Mouse (Mus musculus) cortical plate, adult 2 months (tissue): Measurements from ENCODE around the gene Timd2. TPM values are rescaled to one million over a fixed set of nuclear protein-coding genes. Genes with fewer than 3 reads are reported as not detected.
"Not testable (repeated sequence)": the region's sequence is repeated elsewhere in the genome, so short reads cannot be mapped to it uniquely, and the experiment has no call there.

Source experiments
- H3K27ac ChIP-seq: fragments of 200-500 bp; 2 replicates; pipeline ENCODE4 v1.5.1; 2012; ENCODE audit warnings: low read length, control low read depth, inconsistent platforms; ENCODE audit not compliant: insufficient read depth
- H3K4me1 ChIP-seq: fragments of 200-500 bp; 2 replicates; pipeline ENCODE4 v1.6.1; 2011; ENCODE audit warnings: low read length; ENCODE audit not compliant: control insufficient read depth, insufficient read depth
- H3K4me3 ChIP-seq: fragments of 200-500 bp; 2 replicates; pipeline ENCODE4 v1.5.1; 2011; ENCODE audit warnings: mild to moderate bottlenecking, low read length, control low read depth; ENCODE audit not compliant: insufficient read depth
- CTCF ChIP-seq: fragments of 200-500 bp; IDR thresholded peaks from 2 replicates; pipeline ENCODE4 v1.5.1; 2011; ENCODE audit warnings: mild to moderate bottlenecking, control low read depth, low read length; ENCODE audit not compliant: insufficient read depth; ENCODE audit errors: extremely low read depth
- POLR2A ChIP-seq: fragments of 200-500 bp; IDR thresholded peaks from 2 replicates; pipeline ENCODE4 v1.6.1; 2011; ENCODE audit warnings: mild to moderate bottlenecking, low read length, control low read depth; ENCODE audit not compliant: insufficient read depth; ENCODE audit errors: extremely low read depth
- polyA plus RNA-seq: library from polyadenylated mRNA; depleted of rRNA; stranded (reverse); fragments of >200 nt; gene quantifications from 2 replicates; pipeline ENCODE4 v1.2.3, GENCODE M21; 2012

Gene Timd2
- polyA plus RNA-seq, 1 experiment, result not detected

DNA sequence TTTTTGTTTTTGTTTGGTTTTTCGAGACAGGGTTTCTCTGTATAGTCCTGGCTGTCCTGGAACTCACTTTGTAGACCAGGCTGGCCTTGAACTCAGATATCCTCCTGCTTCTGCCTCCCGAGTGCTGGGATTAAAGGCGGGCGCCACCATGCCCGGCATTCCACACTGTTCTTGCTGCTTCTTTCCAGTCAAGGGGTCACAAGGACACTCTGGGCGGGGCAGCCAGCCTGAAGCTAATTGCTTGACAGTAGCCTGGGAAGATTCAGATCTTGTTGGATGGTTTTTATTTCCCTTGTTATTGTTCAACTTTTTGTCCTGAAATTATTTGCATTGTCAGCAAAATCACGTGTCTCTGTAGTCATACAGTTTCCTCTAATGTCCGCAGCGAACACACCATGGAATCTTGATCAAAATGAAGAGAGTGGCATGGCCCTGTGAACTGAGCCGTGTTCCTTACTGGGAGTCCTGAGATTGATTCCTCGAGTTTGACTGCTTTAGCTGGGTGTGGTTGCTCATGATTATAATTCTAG is 24.7 kb upstream of the Timd2 start:
- Histone ChIP-seq H3K4me1 (no peaks in the 10 kb centered on the region), H3K4me3 (no peak overlapping the region), H3K27ac (no peak overlapping the region)
- TF ChIP-seq CTCF, result no peak
- TF ChIP-seq POLR2A, result no peak

- Histone ChIP-seq H3K4me1 (no peaks in the 10 kb centered on the region), H3K27ac (no peak overlapping the region), H3K4me3 (no peak overlapping the region)
- TF ChIP-seq CTCF (no peak), POLR2A (no peak)
These were observed 8.0 kb downstream of the Timd2 start for GRCm38 (mm10) chr11:46698830-46699229.

DNA sequence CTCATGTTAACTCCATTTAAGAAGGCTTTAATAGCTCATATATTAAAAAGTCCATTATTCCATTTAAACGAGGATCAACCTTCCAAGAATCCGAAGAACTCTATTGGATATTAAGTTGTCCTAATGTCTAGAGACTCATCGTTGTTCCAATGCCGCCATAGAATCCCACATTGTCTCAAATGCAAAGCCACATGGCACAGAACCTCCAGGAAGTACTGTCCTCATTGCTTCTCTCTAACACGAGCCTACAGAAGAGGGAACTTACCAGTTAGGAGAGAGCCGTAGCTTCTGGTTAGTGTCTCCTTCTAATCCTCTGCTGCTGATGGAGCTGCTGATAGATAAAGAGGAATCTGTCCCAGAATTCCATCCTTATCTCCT is 8.6 kb downstream of the Timd2 start:
- TF ChIP-seq CTCF (no peak), POLR2A (no peak)
- H3K4me1 ChIP-seq, result no peaks in the 10 kb centered on the region
- no peak overlapping the region for H3K27ac ChIP-seq
- H3K4me3 ChIP-seq, result no peak overlapping the region

GRCm38 (mm10) chr11:46697433-46698277 is 9.2 kb downstream of the Timd2 start:
- TF ChIP-seq CTCF (no peak), POLR2A (no peak)
- Histone ChIP-seq H3K4me3 (no peak overlapping the region), H3K27ac (no peak overlapping the region), H3K4me1 (no peaks in the 10 kb centered on the region)

GRCm38 (mm10) chr11:46695849-46696248 is 11.0 kb downstream of the Timd2 start:
- H3K4me1 ChIP-seq, H3K4me3 ChIP-seq, H3K27ac ChIP-seq: not testable (repeated sequence)

DNA sequence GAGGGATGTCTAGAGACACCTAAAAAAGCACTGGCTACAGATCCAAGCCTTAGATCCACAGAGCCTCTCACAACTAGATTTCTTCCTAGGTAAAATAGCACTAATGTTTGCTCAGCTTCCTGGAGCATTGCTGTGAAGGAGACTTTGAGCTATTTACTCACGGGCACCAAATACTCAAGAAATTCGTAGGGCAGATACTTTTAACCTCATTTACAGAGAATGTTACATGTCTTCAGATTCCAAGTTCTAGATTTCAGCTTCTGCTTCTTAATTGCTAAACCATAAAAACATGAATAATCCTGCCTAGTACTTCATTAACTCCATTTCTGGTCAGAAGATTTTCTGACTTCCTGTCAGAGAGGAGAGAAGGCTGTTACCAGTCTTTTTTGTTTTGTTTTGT is 16.7 kb downstream of the Timd2 start:
- H3K27ac ChIP-seq, result no peak overlapping the region
- no peak overlapping the region for H3K4me3 ChIP-seq
- TF ChIP-seq CTCF (no peak), POLR2A (no peak)
- H3K4me1 ChIP-seq, result no peaks in the 10 kb centered on the region

GRCm38 (mm10) chr11:46683723-46684122 is 23.1 kb downstream of the Timd2 start:
- no peak overlapping the region for H3K27ac ChIP-seq
- H3K4me1 ChIP-seq, result no peaks in the 10 kb centered on the region
- TF ChIP-seq POLR2A (no peak), CTCF (no peak)
- H3K4me3 ChIP-seq, result no peak overlapping the region

GRCm38 (mm10) chr11:46682842-46683241 is 24.0 kb downstream of the Timd2 start:
- Histone ChIP-seq H3K4me3 (no peak overlapping the region), H3K4me1 (no peaks in the 10 kb centered on the region), H3K27ac (no peak overlapping the region)
- no peak for TF ChIP-seq POLR2A
- no peak for TF ChIP-seq CTCF

DNA sequence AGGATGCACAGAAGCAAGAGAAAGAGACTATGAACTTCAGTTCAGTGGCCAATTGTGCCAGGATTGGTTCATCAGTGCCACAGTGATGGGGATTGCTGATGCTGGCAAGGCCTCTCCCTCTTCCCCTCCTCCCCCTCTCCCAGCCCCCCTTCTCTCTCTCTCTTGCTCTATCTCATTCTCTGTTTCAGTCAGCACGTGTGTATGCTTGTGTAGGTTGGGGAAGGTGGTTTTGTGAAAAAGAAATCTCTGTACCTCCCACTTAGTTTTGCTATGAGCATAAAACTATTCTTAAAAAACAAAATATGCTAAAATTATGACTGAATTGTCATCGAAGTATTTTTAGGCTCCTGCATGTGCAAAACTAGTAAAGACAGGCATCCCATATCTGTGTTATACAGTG is 38.9 kb downstream of the Timd2 start:
- Histone ChIP-seq H3K4me3 (no peak overlapping the region), H3K4me1 (0 out of 2 replicates have a peak, but pooled peaks cover 2% of the 10 kb centered on the region), H3K27ac (no peak overlapping the region)
- TF ChIP-seq CTCF (no peak), POLR2A (no peak)

GRCm38 (mm10) chr11:46667105-46667504 is 39.8 kb downstream of the Timd2 start:
- 0 out of 2 replicates have a peak, but pooled peaks cover 2% of the 10 kb centered on the region for H3K4me1 ChIP-seq
- H3K27ac ChIP-seq, result no peak overlapping the region
- no peak overlapping the region for H3K4me3 ChIP-seq
- TF ChIP-seq CTCF (no peak), POLR2A (no peak)
